Comparison of ENCODE assay signal across 8 mouse cellular contexts in the genomic region with DNA sequence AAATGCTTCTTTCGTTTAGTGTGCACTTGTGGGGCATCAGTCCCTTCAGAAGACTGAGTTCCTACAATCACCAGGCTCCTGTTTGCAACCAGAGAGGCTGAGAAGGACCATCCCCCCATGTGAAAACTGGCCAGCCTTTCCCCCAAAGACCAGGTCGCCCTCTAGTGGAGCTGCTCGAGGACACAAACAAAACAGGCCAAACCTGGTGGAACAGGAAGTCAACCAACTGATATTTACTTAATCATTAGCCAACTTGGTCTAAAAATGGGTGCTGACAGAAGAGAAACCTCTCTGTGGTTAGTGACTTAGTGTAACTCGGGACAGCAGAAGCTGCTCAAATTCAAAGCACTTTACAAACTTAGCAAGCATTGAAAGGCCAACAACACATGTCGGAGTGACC. TPM values are rescaled to one million over a fixed set of nuclear protein-coding genes. Genes with fewer than 3 reads are reported as not detected.
DNase-seq lines count a peak whose midpoint lies in the region; ATAC-seq and TF ChIP-seq lines count a peak whose summit lies in the region.

No protein-coding gene starts in this region.

- H3K27ac ChIP-seq in midbrain, embryonic 10.5 days (replicated peaks): no peak overlapping the region
- no peak overlapping the region for H3K27ac ChIP-seq in midbrain, embryonic 13.5 days
- peak overlapping the region; percentile 86 for H3K27ac ChIP-seq in kidney, postnatal 0 days
- H3K27ac ChIP-seq in liver, embryonic 14.5 days: peak overlapping the region; percentile 65

- peak; percentile 62 for DNase-seq in midbrain, embryonic 10.5 days (ENCODE audit: low spot score)
- DNase-seq in c-Kit-positive CD71-negative TER-119-negative erythroid progenitor cells, embryonic 14.5 days (ENCODE audit: low read depth): peak; percentile 81
- peak; percentile 81 for DNase-seq in gastrocnemius, postnatal 14 days
- peak; percentile 92 for DNase-seq in kidney, postnatal 0 days (ENCODE audit: low spot score)
- DNase-seq in liver, embryonic 14.5 days (ENCODE audit: low read depth in 3 of 3, low spot score in 3 of 3): peak; percentile 66 to 73 (median 67)
- DNase-seq in ovary, postnatal 14 days (ENCODE audit: low spot score): peak; percentile 81
- peak; percentile 31 to 66 for DNase-seq in thymus, postnatal 10 days (ENCODE audit: low spot score in 2 of 2)

- peaks cover 19% of the 10 kb centered on the region for H3K4me1 ChIP-seq in midbrain, embryonic 10.5 days
- peaks cover 18% of the 10 kb centered on the region for H3K4me1 ChIP-seq in midbrain, embryonic 13.5 days (replicated peaks)
- peaks cover 9% of the 10 kb centered on the region; the same call in 1 of the 2 replicates for H3K4me1 ChIP-seq in kidney, postnatal 0 days (replicated peaks; ENCODE audit: insufficient read depth, low read length)
- peaks cover 33 to 41% of the 10 kb centered on the region in 2 experiments for H3K4me1 ChIP-seq in liver, embryonic 14.5 days (replicated peaks; ENCODE audit: control insufficient read depth in 2 of 2, insufficient read depth in 2 of 2, low read length in 1 of 2)

- intact Hi-C loops in gastrocnemius, postnatal 14 days (cut with DNase I; ENCODE audit: low total_unique reads): loop anchor here (2.0 kb wide), 1 partner anchor 58 kb away; no protein-coding TSS in a partner anchor

- 33% methylated on average over 5 of the region's 5 CpGs for WGBS in midbrain, embryonic 10.5 days
- 29% methylated on average over 5 of the region's 5 CpGs for WGBS in midbrain, embryonic 13.5 days
- 24% methylated on average over 5 of the region's 5 CpGs for WGBS in kidney, postnatal 0 days
- 18% methylated on average over 5 of the region's 5 CpGs for WGBS in liver, embryonic 14.5 days (ENCODE audit: insufficient replicate concordance)

- no peaks in the 10 kb centered on the region for H3K27me3 ChIP-seq in midbrain, embryonic 10.5 days (ENCODE audit: low read depth, poor library complexity, severe bottlenecking)
- H3K27me3 ChIP-seq in midbrain, embryonic 13.5 days: no peaks in the 10 kb centered on the region
- no peaks in the 10 kb centered on the region for H3K27me3 ChIP-seq in kidney, postnatal 0 days (ENCODE audit: insufficient read depth, low read length)
- H3K27me3 ChIP-seq in liver, embryonic 14.5 days (ENCODE audit: control insufficient read depth, insufficient read depth, low read length): no peaks in the 10 kb centered on the region

- 0 out of 2 replicates have a peak, but pooled peaks have one; percentile 10 for TF ChIP-seq EP300 in liver, embryonic 14.5 days (IDR thresholded peaks at IDR 0.05; ENCODE audit: low read depth)

- ATAC-seq in midbrain, embryonic 13.5 days: no peak
- ATAC-seq in kidney, postnatal 0 days (replicated peaks; ENCODE audit: low FRiP score, low read depth): no peak
- ATAC-seq in liver, embryonic 14.5 days (ENCODE audit: insufficient read depth): no peak

- TF ChIP-seq CTCF in kidney, postnatal 0 days (IDR thresholded peaks at IDR 0.05; ENCODE audit: low read depth): peak; percentile 95
- peak; percentile 96 for TF ChIP-seq CTCF in liver, embryonic 14.5 days (IDR thresholded peaks at IDR 0.05; ENCODE audit: low read depth)

- no peaks in the 10 kb centered on the region for H3K9me3 ChIP-seq in midbrain, embryonic 10.5 days (replicated peaks)
- no peaks in the 10 kb centered on the region for H3K9me3 ChIP-seq in midbrain, embryonic 13.5 days
- H3K9me3 ChIP-seq in kidney, postnatal 0 days (replicated peaks; ENCODE audit: low read length): no peaks in the 10 kb centered on the region
- no peaks in the 10 kb centered on the region for H3K9me3 ChIP-seq in liver, embryonic 14.5 days (ENCODE audit: control insufficient read depth, low read length)

- H3K4me3 ChIP-seq in midbrain, embryonic 10.5 days: no peak overlapping the region
- no peak overlapping the region for H3K4me3 ChIP-seq in midbrain, embryonic 13.5 days (replicated peaks)
- H3K4me3 ChIP-seq in kidney, postnatal 0 days (replicated peaks; ENCODE audit: low read depth, low read length): no peak overlapping the region
- no peak overlapping the region for H3K4me3 ChIP-seq in liver, embryonic 14.5 days (ENCODE audit: insufficient read depth in 1 of 2, low read depth in 2 of 2, low read length in 2 of 2)

- H3K36me3 ChIP-seq in midbrain, embryonic 10.5 days: no peaks in the 10 kb centered on the region
- no peaks in the 10 kb centered on the region for H3K36me3 ChIP-seq in midbrain, embryonic 13.5 days
- no peaks in the 10 kb centered on the region for H3K36me3 ChIP-seq in kidney, postnatal 0 days (ENCODE audit: insufficient read depth, low read length)
- no peaks in the 10 kb centered on the region for H3K36me3 ChIP-seq in liver, embryonic 14.5 days (replicated peaks; ENCODE audit: control insufficient read depth, insufficient read depth, low read depth)

- no peak overlapping the region for H3K4me2 ChIP-seq in midbrain, embryonic 13.5 days (replicated peaks)
- H3K4me2 ChIP-seq in kidney, postnatal 0 days (ENCODE audit: low read length): peak overlapping the region; percentile 18; the same call in 1 of the 2 replicates
- 0 out of 2 replicates have a peak overlapping the region, but pooled peaks have one; percentile 26 for H3K4me2 ChIP-seq in liver, embryonic 14.5 days (ENCODE audit: low read depth)

- no peak overlapping the region for H3K9ac ChIP-seq in midbrain, embryonic 13.5 days (replicated peaks)
- H3K9ac ChIP-seq in kidney, postnatal 0 days (ENCODE audit: low read depth, low read length): no peak overlapping the region
- H3K9ac ChIP-seq in liver, embryonic 14.5 days (replicated peaks): no peak overlapping the region

RNA-seq across cellular contexts. Expression of a gene that starts 2.8 kb away (rescaled TPM):
- polyA plus RNA-seq in midbrain, embryonic 10.5 days (2016; fragmentation: Nextera tagmentation; extraction: Ambion mirVana): 78.5 and 90.8 TPM in 2 replicates
- 126 and 134 TPM in 2 replicates for polyA plus RNA-seq in midbrain, embryonic 13.5 days (2015; fragmentation: Nextera tagmentation; extraction: Ambion mirVana)
- total RNA-seq in gastrocnemius, postnatal 14 days (2021): 10 to 100 TPM; 76.5 to 87.8 TPM
- polyA plus RNA-seq in kidney, postnatal 0 days (2015; fragmentation: Nextera tagmentation; extraction: Ambion mirVana): 109 and 116 TPM in 2 replicates
- 25.4 and 30.9 TPM in 2 replicates for polyA plus RNA-seq in liver, embryonic 14.5 days (2012; rRNA removed)
- polyA plus RNA-seq in liver, embryonic 14.5 days (2014; fragmentation: Nextera tagmentation; extraction: Ambion mirVana): 47.5 and 51.2 TPM in 2 replicates

RNA-seq across cellular contexts. Expression of a gene that starts 3.2 kb away (rescaled TPM):
- polyA plus RNA-seq in midbrain, embryonic 10.5 days (2016; fragmentation: Nextera tagmentation; extraction: Ambion mirVana): 0.30 TPM in 1 of 2 replicates, not detected in the other
- 0.43 and 0.92 TPM in 2 replicates for polyA plus RNA-seq in midbrain, embryonic 13.5 days (2015; fragmentation: Nextera tagmentation; extraction: Ambion mirVana)
- not detected for total RNA-seq in gastrocnemius, postnatal 14 days (2021)
- 1.7 and 2.2 TPM in 2 replicates for polyA plus RNA-seq in kidney, postnatal 0 days (2015; fragmentation: Nextera tagmentation; extraction: Ambion mirVana)
- 0.95 and 1.3 TPM in 2 replicates for polyA plus RNA-seq in liver, embryonic 14.5 days (2012; rRNA removed)
- 1.8 and 2.1 TPM in 2 replicates for polyA plus RNA-seq in liver, embryonic 14.5 days (2014; fragmentation: Nextera tagmentation; extraction: Ambion mirVana)

RNA-seq across cellular contexts. Expression of a gene that starts 16.9 kb away (rescaled TPM):
- polyA plus RNA-seq in midbrain, embryonic 10.5 days (2016; fragmentation: Nextera tagmentation; extraction: Ambion mirVana): 16.5 and 18.5 TPM in 2 replicates
- 16.6 and 19.5 TPM in 2 replicates for polyA plus RNA-seq in midbrain, embryonic 13.5 days (2015; fragmentation: Nextera tagmentation; extraction: Ambion mirVana)
- total RNA-seq in gastrocnemius, postnatal 14 days (2021): 10 to 100 TPM; 11.5 to 13.8 TPM
- polyA plus RNA-seq in kidney, postnatal 0 days (2015; fragmentation: Nextera tagmentation; extraction: Ambion mirVana): 38.2 and 42.2 TPM in 2 replicates
- 19.6 and 21.9 TPM in 2 replicates for polyA plus RNA-seq in liver, embryonic 14.5 days (2012; rRNA removed)
- 15.6 and 20.6 TPM in 2 replicates for polyA plus RNA-seq in liver, embryonic 14.5 days (2014; fragmentation: Nextera tagmentation; extraction: Ambion mirVana)

RNA-seq across cellular contexts. Expression of a gene that starts 18.4 kb away (rescaled TPM):
- 0.14 and 0.25 TPM in 2 replicates for polyA plus RNA-seq in midbrain, embryonic 10.5 days (2016; fragmentation: Nextera tagmentation; extraction: Ambion mirVana)
- not detected in 2 replicates for polyA plus RNA-seq in midbrain, embryonic 13.5 days (2015; fragmentation: Nextera tagmentation; extraction: Ambion mirVana)
- 100 to 1,000 TPM; 415 to 455 TPM for total RNA-seq in gastrocnemius, postnatal 14 days (2021)
- 13.0 and 13.3 TPM in 2 replicates for polyA plus RNA-seq in kidney, postnatal 0 days (2015; fragmentation: Nextera tagmentation; extraction: Ambion mirVana)
- 0.19 and 0.38 TPM in 2 replicates for polyA plus RNA-seq in liver, embryonic 14.5 days (2012; rRNA removed)
- 0.37 and 0.58 TPM in 2 replicates for polyA plus RNA-seq in liver, embryonic 14.5 days (2014; fragmentation: Nextera tagmentation; extraction: Ambion mirVana)

RNA-seq across cellular contexts. Expression of a gene that starts 20.9 kb away (rescaled TPM):
- polyA plus RNA-seq in midbrain, embryonic 10.5 days (2016; fragmentation: Nextera tagmentation; extraction: Ambion mirVana): 88.7 and 97.9 TPM in 2 replicates
- polyA plus RNA-seq in midbrain, embryonic 13.5 days (2015; fragmentation: Nextera tagmentation; extraction: Ambion mirVana): 176 TPM in 2 replicates
- total RNA-seq in gastrocnemius, postnatal 14 days (2021): 10 to 100 TPM; 48.3 to 49.7 TPM
- polyA plus RNA-seq in kidney, postnatal 0 days (2015; fragmentation: Nextera tagmentation; extraction: Ambion mirVana): 179 and 181 TPM in 2 replicates
- 32.0 and 51.1 TPM in 2 replicates for polyA plus RNA-seq in liver, embryonic 14.5 days (2012; rRNA removed)
- polyA plus RNA-seq in liver, embryonic 14.5 days (2014; fragmentation: Nextera tagmentation; extraction: Ambion mirVana): 99.9 and 103 TPM in 2 replicates

Comparison
In these comparisons a context has a peak if more than half of its experiments do, and no peak if none do; other contexts are left out.
1. H3K27ac ChIP-seq: peak in kidney, postnatal 0 days (single experiment) and liver, embryonic 14.5 days (single experiment); none in midbrain, embryonic 10.5 days (single experiment) and midbrain, embryonic 13.5 days (single experiment).
2. Peak in every context shown above with its lines, with median percentiles within 50 percentile points of each other: DNase-seq.